Comparison of ENCODE assay signal across 9 mouse cellular contexts in genomic region chr6:124921539-124921938, GRCm38 (mm10). TPM values are rescaled to one million over a fixed set of nuclear protein-coding genes. Genes with fewer than 3 reads are reported as not detected.
A peak's percentile ranks its signal among the peaks of the same experiment; 100 is the strongest.
DNase-seq lines count a peak whose midpoint lies in the region; ATAC-seq and TF ChIP-seq lines count a peak whose summit lies in the region.
"Had no signal": no experiment of that assay in that cellular context is flagged by ENCODE, and none has a peak within 500 bp of the region (broad histone marks: within the 10 kb centered on the region; RNA-seq: fewer than 3 reads in every experiment).

No protein-coding gene starts in this region.

- no peak overlapping the region for H3K4me2 ChIP-seq in kidney, embryonic 16.5 days (replicated peaks; ENCODE audit: low read depth, low read length)
- H3K4me2 ChIP-seq in hindbrain, embryonic 11.5 days (replicated peaks; ENCODE audit: low read depth, low read length), result no peak overlapping the region
- H3K4me2 ChIP-seq in midbrain, embryonic 15.5 days, result no peak overlapping the region
- H3K4me2 ChIP-seq: liver, embryonic 13.5 days had no signal

- H3K27ac ChIP-seq in kidney, embryonic 16.5 days (ENCODE audit: low read length), result peak overlapping the region; percentile 99
- H3K27ac ChIP-seq in cortical plate, adult 2 months (ENCODE audit: insufficient read depth, low read length), result 0 out of 2 replicates have a peak overlapping the region, but pooled peaks have one; percentile 21
- peak overlapping the region; percentile 100 for H3K27ac ChIP-seq in hindbrain, embryonic 11.5 days (ENCODE audit: low read depth, low read length)
- H3K27ac ChIP-seq in midbrain, embryonic 15.5 days, result peak overlapping the region; percentile 100

- no peak for DNase-seq in kidney, postnatal 25 days
- no peak for DNase-seq in hindbrain, embryonic 11.5 days (ENCODE audit: low spot score)
- DNase-seq in frontal cortex, adult 2 months (ENCODE audit: extremely low spot score in 1 of 2, low spot score in 1 of 2), result no peak
- no peak for DNase-seq in right cerebral cortex, adult 2 months (ENCODE audit: low spot score in 2 of 2)
- DNase-seq in thymus, postnatal 25 days, result no peak
- DNase-seq: liver, embryonic 13.5 days had no signal

- H3K9ac ChIP-seq in kidney, embryonic 16.5 days (replicated peaks; ENCODE audit: low read length), result no peak overlapping the region
- H3K9ac ChIP-seq in hindbrain, embryonic 11.5 days (ENCODE audit: low read depth, low read length), result no peak overlapping the region
- H3K9ac ChIP-seq in midbrain, embryonic 15.5 days, result no peak overlapping the region
- H3K9ac ChIP-seq: liver, embryonic 13.5 days had no signal

- H3K4me1 ChIP-seq in kidney, embryonic 16.5 days (ENCODE audit: insufficient read depth, low read length), result peaks cover 50% of the 10 kb centered on the region
- 0 out of 2 replicates have a peak, but pooled peaks cover 1% of the 10 kb centered on the region for H3K4me1 ChIP-seq in cortical plate, adult 2 months (ENCODE audit: control insufficient read depth, insufficient read depth, low read length)
- peaks cover 6% of the 10 kb centered on the region; the same call in 1 of the 2 replicates for H3K4me1 ChIP-seq in hindbrain, embryonic 11.5 days (replicated peaks; ENCODE audit: control insufficient read depth, insufficient read depth, low read length)
- peaks cover 27% of the 10 kb centered on the region for H3K4me1 ChIP-seq in midbrain, embryonic 15.5 days

- WGBS in kidney, embryonic 16.5 days, result 57% methylated on average over 4 of the region's 4 CpGs
- WGBS in hindbrain, embryonic 11.5 days, result 81% methylated on average over 4 of the region's 4 CpGs
- WGBS in midbrain, embryonic 15.5 days, result 65% methylated on average over 4 of the region's 4 CpGs

- no peaks in the 10 kb centered on the region for H3K36me3 ChIP-seq in kidney, embryonic 16.5 days (ENCODE audit: insufficient read depth, low read length)
- H3K36me3 ChIP-seq in hindbrain, embryonic 11.5 days (ENCODE audit: control insufficient read depth, insufficient read depth, low read length), result no peaks in the 10 kb centered on the region
- no peaks in the 10 kb centered on the region for H3K36me3 ChIP-seq in midbrain, embryonic 15.5 days (replicated peaks)
- H3K36me3 ChIP-seq: liver, embryonic 13.5 days had no signal

- H3K27me3 ChIP-seq in kidney, embryonic 16.5 days (ENCODE audit: insufficient read depth, low read length), result no peaks in the 10 kb centered on the region
- no peaks in the 10 kb centered on the region for H3K27me3 ChIP-seq in hindbrain, embryonic 11.5 days (ENCODE audit: control insufficient read depth, insufficient read depth, low read length)
- no peaks in the 10 kb centered on the region for H3K27me3 ChIP-seq in midbrain, embryonic 15.5 days (replicated peaks)

- no peak overlapping the region for H3K4me3 ChIP-seq in kidney, embryonic 16.5 days (ENCODE audit: low read length)
- H3K4me3 ChIP-seq in cortical plate, adult 2 months (ENCODE audit: insufficient read depth, low read length), result no peak overlapping the region
- H3K4me3 ChIP-seq in hindbrain, embryonic 11.5 days (ENCODE audit: low read depth, low read length), result no peak overlapping the region
- no peak overlapping the region for H3K4me3 ChIP-seq in midbrain, embryonic 15.5 days
- H3K4me3 ChIP-seq: liver, embryonic 13.5 days had no signal

- H3K9me3 ChIP-seq in kidney, embryonic 16.5 days (ENCODE audit: low read length), result no peaks in the 10 kb centered on the region
- H3K9me3 ChIP-seq in hindbrain, embryonic 11.5 days (ENCODE audit: control insufficient read depth, low read length), result no peaks in the 10 kb centered on the region
- H3K9me3 ChIP-seq in midbrain, embryonic 15.5 days, result no peaks in the 10 kb centered on the region
- H3K9me3 ChIP-seq: liver, embryonic 13.5 days had no signal

- TF ChIP-seq CTCF in cortical plate, adult 2 months (IDR thresholded peaks at IDR 0.05; ENCODE audit: extremely low read depth, insufficient read depth, low read length), result no peak

- TF ChIP-seq POLR2A in cortical plate, adult 2 months (IDR thresholded peaks at IDR 0.05; ENCODE audit: extremely low read depth, insufficient read depth, low read length), result no peak

- ATAC-seq in kidney, embryonic 16.5 days (ENCODE audit: low FRiP score, low TSS enrichment), result no peak
- no peak for ATAC-seq in hindbrain, embryonic 11.5 days (ENCODE audit: low FRiP score)
- ATAC-seq in midbrain, embryonic 15.5 days (replicated peaks), result no peak

RNA-seq across cellular contexts. Expression of gene Ptms, which starts 1.6 kb away (rescaled TPM):
- 269 and 274 TPM in 2 replicates for polyA plus RNA-seq in kidney, embryonic 16.5 days (2015; fragmentation: Nextera tagmentation; extraction: Ambion mirVana)
- polyA plus RNA-seq in cortical plate, adult 2 months (2012; rRNA removed), result 1,375 and 1,380 TPM in 2 replicates
- 321 and 337 TPM in 2 replicates for polyA plus RNA-seq in hindbrain, embryonic 11.5 days (2014; fragmentation: Nextera tagmentation; extraction: Ambion mirVana)
- 880 and 884 TPM in 2 replicates for polyA plus RNA-seq in midbrain, embryonic 15.5 days (2015; fragmentation: Nextera tagmentation; extraction: Ambion mirVana)
- 1,541 and 1,645 TPM in 2 replicates for polyA plus RNA-seq in frontal cortex, adult 2 months (2012; rRNA removed)

RNA-seq across cellular contexts. Expression of gene Mlf2, which starts 9.6 kb away (rescaled TPM):
- polyA plus RNA-seq in kidney, embryonic 16.5 days (2015; fragmentation: Nextera tagmentation; extraction: Ambion mirVana), result 366 and 380 TPM in 2 replicates
- 732 and 737 TPM in 2 replicates for polyA plus RNA-seq in cortical plate, adult 2 months (2012; rRNA removed)
- polyA plus RNA-seq in hindbrain, embryonic 11.5 days (2014; fragmentation: Nextera tagmentation; extraction: Ambion mirVana), result 443 and 465 TPM in 2 replicates
- polyA plus RNA-seq in midbrain, embryonic 15.5 days (2015; fragmentation: Nextera tagmentation; extraction: Ambion mirVana), result 559 and 568 TPM in 2 replicates
- polyA plus RNA-seq in frontal cortex, adult 2 months (2012; rRNA removed), result 689 and 754 TPM in 2 replicates

RNA-seq across cellular contexts. Expression of gene Lag3, which starts 10.0 kb away (rescaled TPM):
- 1.3 and 2.6 TPM in 2 replicates for polyA plus RNA-seq in kidney, embryonic 16.5 days (2015; fragmentation: Nextera tagmentation; extraction: Ambion mirVana)
- 5.1 and 6.5 TPM in 2 replicates for polyA plus RNA-seq in cortical plate, adult 2 months (2012; rRNA removed)
- polyA plus RNA-seq in hindbrain, embryonic 11.5 days (2014; fragmentation: Nextera tagmentation; extraction: Ambion mirVana), result 1.2 and 2.5 TPM in 2 replicates
- 2.8 and 3.2 TPM in 2 replicates for polyA plus RNA-seq in midbrain, embryonic 15.5 days (2015; fragmentation: Nextera tagmentation; extraction: Ambion mirVana)
- 5.9 and 6.0 TPM in 2 replicates for polyA plus RNA-seq in frontal cortex, adult 2 months (2012; rRNA removed)

RNA-seq across cellular contexts. Expression of gene Cd4, which starts 33.5 kb away (rescaled TPM):
- polyA plus RNA-seq in kidney, embryonic 16.5 days (2015; fragmentation: Nextera tagmentation; extraction: Ambion mirVana), result 0.10 and 0.28 TPM in 2 replicates
- 1.1 and 4.7 TPM in 2 replicates for polyA plus RNA-seq in cortical plate, adult 2 months (2012; rRNA removed)
- polyA plus RNA-seq in hindbrain, embryonic 11.5 days (2014; fragmentation: Nextera tagmentation; extraction: Ambion mirVana), result 0.19 TPM in 1 of 2 replicates, not detected in the other
- polyA plus RNA-seq in midbrain, embryonic 15.5 days (2015; fragmentation: Nextera tagmentation; extraction: Ambion mirVana), result 0.21 and 0.33 TPM in 2 replicates
- polyA plus RNA-seq in frontal cortex, adult 2 months (2012; rRNA removed), result 0.64 and 1.3 TPM in 2 replicates
- polyA plus RNA-seq: liver, embryonic 13.5 days had no signal

RNA-seq across cellular contexts. Expression of gene Cops7a, which starts 43.8 kb away (rescaled TPM):
- polyA plus RNA-seq in kidney, embryonic 16.5 days (2015; fragmentation: Nextera tagmentation; extraction: Ambion mirVana), result 178 and 179 TPM in 2 replicates
- 279 and 280 TPM in 2 replicates for polyA plus RNA-seq in cortical plate, adult 2 months (2012; rRNA removed)
- 94.3 and 99.7 TPM in 2 replicates for polyA plus RNA-seq in hindbrain, embryonic 11.5 days (2014; fragmentation: Nextera tagmentation; extraction: Ambion mirVana)
- polyA plus RNA-seq in midbrain, embryonic 15.5 days (2015; fragmentation: Nextera tagmentation; extraction: Ambion mirVana), result 94.5 and 95.5 TPM in 2 replicates
- 261 and 265 TPM in 2 replicates for polyA plus RNA-seq in frontal cortex, adult 2 months (2012; rRNA removed)

Comparison
In these comparisons a context has a peak if more than half of its experiments do, and no peak if none do; other contexts are left out.
1. H3K27ac ChIP-seq: peak in every context shown above with its lines; median percentile 100 in hindbrain, embryonic 11.5 days; 100 in midbrain, embryonic 15.5 days; 99 in kidney, embryonic 16.5 days; 21 in cortical plate, adult 2 months.